Comparison of ENCODE assay signal across 8 mouse cellular contexts in the genomic region with DNA sequence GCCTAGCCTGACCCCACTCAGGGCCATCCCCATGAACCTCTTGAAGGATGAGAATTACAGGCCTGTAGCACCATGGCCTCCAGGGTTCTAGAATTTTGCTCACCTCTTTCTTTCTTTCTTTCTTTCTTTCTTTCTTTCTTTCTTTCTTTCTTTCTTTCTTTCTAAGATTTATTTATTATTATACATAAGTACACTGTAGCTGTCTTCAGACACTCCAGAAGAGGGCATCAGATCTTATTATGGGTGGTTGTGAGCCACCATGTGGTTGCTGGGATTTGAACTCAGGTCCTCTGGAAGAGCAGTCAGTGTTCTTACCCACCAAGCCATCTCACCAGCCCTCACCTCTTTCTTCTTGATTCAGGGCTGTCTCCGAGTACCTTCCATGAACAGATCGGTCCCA. TPM values are rescaled to one million over a fixed set of nuclear protein-coding genes. Genes with fewer than 3 reads are reported as not detected.
DNase-seq lines count a peak whose midpoint lies in the region; ATAC-seq and TF ChIP-seq lines count a peak whose summit lies in the region.
"Not testable (repeated sequence)": the region's sequence is repeated elsewhere in the genome, so short reads cannot be mapped to it uniquely, and the experiment has no call there.

A gene (plus strand): TSS at position 301 of the 400 bp plus-strand sequence.

- not testable (repeated sequence) for H3K4me3 ChIP-seq in C2C12 (ENCODE audit: insufficient read depth, poor library complexity, severe bottlenecking); forebrain, embryonic 16.5 days (replicated peaks; ENCODE audit: low read length); intestine, embryonic 15.5 days (replicated peaks); lung, postnatal 0 days (ENCODE audit: low read depth, low read length); neural tube, embryonic 15.5 days (replicated peaks)
- H3K4me3 ChIP-seq in heart, embryonic 14.5 days (ENCODE audit: control insufficient read depth in 1 of 2, insufficient read depth in 1 of 2, low read depth in 1 of 2, low read length in 2 of 2) = peak within 1 kb of the TSS in 1 of 2 experiments; percentile 33; a peak in 1 of 4 replicates

- H3K27me3 ChIP-seq in C2C12 (ENCODE audit: control insufficient read depth, insufficient read depth, insufficient read length); forebrain, embryonic 16.5 days (replicated peaks; ENCODE audit: control insufficient read depth, insufficient read depth, low read length); heart, embryonic 14.5 days (ENCODE audit: control insufficient read depth, insufficient read depth, low read length); intestine, embryonic 15.5 days (replicated peaks); lung, postnatal 0 days (replicated peaks; ENCODE audit: insufficient read depth, low read length); neural tube, embryonic 15.5 days (replicated peaks): not testable (repeated sequence)

- H3ac ChIP-seq in C2C12 (ENCODE audit: control insufficient read depth, insufficient read length, low read depth) = not testable (repeated sequence)

- H3K4me2 ChIP-seq in forebrain, embryonic 16.5 days (ENCODE audit: low read length); lung, postnatal 0 days (replicated peaks; ENCODE audit: low read depth, low read length); neural tube, embryonic 15.5 days: not testable (repeated sequence)
- H3K4me2 ChIP-seq in heart, embryonic 14.5 days (ENCODE audit: low read length) = peak within 1 kb of the TSS; percentile 81
- H3K4me2 ChIP-seq in intestine, embryonic 15.5 days (replicated peaks) = peak within 1 kb of the TSS; percentile 60; the same call in 1 of the 2 replicates

- H3K9ac ChIP-seq in forebrain, embryonic 16.5 days (replicated peaks; ENCODE audit: low read depth, low read length); intestine, embryonic 15.5 days; lung, postnatal 0 days (replicated peaks; ENCODE audit: low read depth); neural tube, embryonic 15.5 days (replicated peaks): not testable (repeated sequence)
- H3K9ac ChIP-seq in heart, embryonic 14.5 days (ENCODE audit: low read length) = peak within 1 kb of the TSS; percentile 62; the same call in 1 of the 2 replicates

- not testable (repeated sequence) for TF ChIP-seq EP300 in lung, postnatal 0 days (IDR thresholded peaks at IDR 0.05)

- TF ChIP-seq POLR2A in brain, embryonic 14.5 days (IDR thresholded peaks at IDR 0.05; ENCODE audit: borderline replicate concordance, extremely low read depth, insufficient read depth, insufficient read length, poor library complexity, severe bottlenecking) = not testable (repeated sequence)

- 91% methylated on average over 2 of the region's 2 CpGs for WGBS in forebrain, embryonic 16.5 days
- 90% methylated on average over 2 of the region's 2 CpGs for WGBS in heart, embryonic 14.5 days
- 94% methylated on average over 2 of the region's 2 CpGs for WGBS in intestine, embryonic 15.5 days
- 96% methylated on average over 2 of the region's 2 CpGs for WGBS in lung, postnatal 0 days
- WGBS in neural tube, embryonic 15.5 days = 85% methylated on average over 2 of the region's 2 CpGs

- ATAC-seq in forebrain, embryonic 16.5 days; heart, embryonic 14.5 days (ENCODE audit: insufficient number of reproducible peaks, insufficient read depth, low FRiP score, low read depth); intestine, embryonic 15.5 days; lung, postnatal 0 days; neural tube, embryonic 15.5 days (ENCODE audit: low FRiP score): not testable (repeated sequence)

- not testable (repeated sequence) for H3K9me3 ChIP-seq in forebrain, embryonic 16.5 days (ENCODE audit: control insufficient read depth, low read length); heart, embryonic 14.5 days (ENCODE audit: control insufficient read depth, low read length); intestine, embryonic 15.5 days; lung, postnatal 0 days (ENCODE audit: low read length); neural tube, embryonic 15.5 days (replicated peaks)

- H3K27ac ChIP-seq in forebrain, embryonic 16.5 days (ENCODE audit: low read length); intestine, embryonic 15.5 days; lung, postnatal 0 days (ENCODE audit: low read length); neural tube, embryonic 15.5 days (replicated peaks): not testable (repeated sequence)
- H3K27ac ChIP-seq in heart, embryonic 14.5 days (replicated peaks in 1 of 2; ENCODE audit: control insufficient read depth in 1 of 2, insufficient read depth in 1 of 2, low read depth in 2 of 2, low read length in 2 of 2) = peak within 1 kb of the TSS in 1 of 2 experiments; percentile 24; a peak in 1 of 4 replicates

- H3K36me3 ChIP-seq in C2C12 (ENCODE audit: control insufficient read depth, insufficient read depth); forebrain, embryonic 16.5 days (ENCODE audit: control insufficient read depth, insufficient read depth); heart, embryonic 14.5 days (ENCODE audit: control insufficient read depth, insufficient read depth, low read length); intestine, embryonic 15.5 days; lung, postnatal 0 days (ENCODE audit: insufficient read depth, low read length); neural tube, embryonic 15.5 days: not testable (repeated sequence)

- not testable (repeated sequence) for H3K79me2 ChIP-seq in C2C12 (ENCODE audit: control insufficient read depth, insufficient read depth)

- DNase-seq in brain, embryonic 14.5 days (ENCODE audit: low read depth); left cerebral cortex, postnatal 14 days (ENCODE audit: low spot score in 2 of 2); lung, postnatal 0 days (ENCODE audit: low spot score): not testable (repeated sequence)

- H3K79me3 ChIP-seq in C2C12 (ENCODE audit: low read depth) = not testable (repeated sequence)

- H3K4me1 ChIP-seq in forebrain, embryonic 16.5 days (replicated peaks; ENCODE audit: control insufficient read depth, insufficient read depth, low read length); intestine, embryonic 15.5 days (replicated peaks); lung, postnatal 0 days (ENCODE audit: insufficient read depth, low read depth, low read length): not testable (repeated sequence)
- H3K4me1 ChIP-seq in heart, embryonic 14.5 days (ENCODE audit: control insufficient read depth in 2 of 2, insufficient read depth in 2 of 2, low read length in 2 of 2) = peaks cover 9 to 31% of the 10 kb centered on the region in 2 experiments
- peaks cover 13% of the 10 kb centered on the region for H3K4me1 ChIP-seq in neural tube, embryonic 15.5 days

- intact Hi-C loops in left cerebral cortex, postnatal 14 days (cut with DNase I) = loop anchor here (2.0 to 10.0 kb wide), 2 partner anchors 27 to 129 kb away; no protein-coding TSS in a partner anchor

- TF ChIP-seq CTCF in C2C12 (IDR thresholded peaks at IDR 0.05; ENCODE audit: control insufficient read depth, insufficient read depth, insufficient read length); brain, embryonic 14.5 days (IDR thresholded peaks at IDR 0.05; ENCODE audit: borderline replicate concordance, extremely low read depth, insufficient read depth, insufficient read length); lung, postnatal 0 days (IDR thresholded peaks at IDR 0.05): not testable (repeated sequence)

RNA-seq across cellular contexts. Expression of the gene that starts here (rescaled TPM):
- polyA plus RNA-seq in C2C12 (2012; fragmentation: generic; extraction: Trizol) = 88.3 TPM
- polyA plus RNA-seq in brain, embryonic 14.5 days (2012; rRNA removed) = 106 and 137 TPM in 2 replicates
- 166 and 210 TPM in 2 replicates for polyA plus RNA-seq in forebrain, embryonic 16.5 days (2015; fragmentation: Nextera tagmentation; extraction: Ambion mirVana)
- 92.6 and 94.2 TPM in 2 replicates for polyA plus RNA-seq in heart, embryonic 14.5 days (2014; fragmentation: Nextera tagmentation; extraction: Ambion mirVana)
- 60.4 and 61.2 TPM in 2 replicates for polyA plus RNA-seq in intestine, embryonic 15.5 days (2015; fragmentation: Nextera tagmentation; extraction: Ambion mirVana)
- 100 to 1,000 TPM; 310 to 316 TPM for total RNA-seq in left cerebral cortex, postnatal 14 days (2021)
- polyA plus RNA-seq in lung, postnatal 0 days (2015; fragmentation: Nextera tagmentation; extraction: Ambion mirVana) = 170 and 229 TPM in 2 replicates
- polyA plus RNA-seq in neural tube, embryonic 15.5 days (2015; fragmentation: Nextera tagmentation; extraction: Ambion mirVana) = 97.4 and 104 TPM in 2 replicates
